Mouse (Mus musculus): ENCODE results near the gene Atxn7l3. TPM values are rescaled to one million over a fixed set of nuclear protein-coding genes. Genes with fewer than 3 reads are reported as not detected.

Gene Atxn7l3
- polyA plus RNA-seq, 1 experiment from 2014 or later, result 25.0 TPM

- Histone ChIP-seq H3K9ac (peak overlapping the region; percentile 100), H3K4me3 (peak overlapping the region; percentile 99), H3K27me3 (no peaks in the 10 kb centered on the region), H3K9me3 (no peaks in the 10 kb centered on the region), H3K4me2 (replicated peaks) (peak overlapping the region; percentile 89), H3K4me1 (peaks cover 21% of the 10 kb centered on the region), H3K27ac (peak overlapping the region; percentile 100), H3K36me3 (peaks cover 20% of the 10 kb centered on the region)
- WGBS, result 1% methylated on average over 58 of the region's 77 CpGs
- peak; percentile 64 for ATAC-seq (ENCODE audit: insufficient number of reproducible peaks, insufficient read depth, low FRiP score, low TSS enrichment)
Measured at GRCm38 (mm10) chr11:102317901-102318575, 21.6 kb upstream of the Atxn7l3 start.

DNA sequence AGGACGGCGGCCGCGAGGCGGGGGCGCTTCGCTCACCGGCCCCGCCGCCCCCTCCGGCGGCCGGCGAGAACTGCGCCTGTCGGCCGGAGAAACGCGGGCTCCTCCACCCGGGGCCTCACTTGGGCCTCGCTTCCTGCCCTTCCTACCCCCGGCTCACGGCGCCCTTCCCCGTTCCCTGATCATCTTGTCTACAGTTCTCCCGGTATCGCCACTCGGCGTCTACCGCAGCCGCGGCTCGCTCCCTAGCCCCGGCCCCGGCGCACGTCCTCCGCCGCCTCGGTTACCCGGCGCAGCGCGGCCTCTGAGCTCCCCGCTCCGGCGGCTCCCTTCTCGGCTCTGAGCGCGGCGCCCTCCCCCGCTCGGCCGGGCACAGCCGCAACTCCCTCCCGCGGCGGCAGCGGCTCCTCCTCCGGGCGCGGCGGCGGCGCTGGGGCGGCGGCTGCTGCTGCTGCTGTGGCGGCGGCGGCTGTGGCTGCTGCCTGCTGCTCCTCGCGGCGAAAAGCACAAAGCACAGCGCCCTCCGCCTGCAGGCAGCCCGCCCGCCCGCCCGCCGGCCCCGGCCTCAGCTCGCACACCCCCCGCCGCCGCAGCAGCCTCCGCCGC lies 21.0 kb upstream of the Atxn7l3 start:
- Histone ChIP-seq H3K9me3 (no peaks in the 10 kb centered on the region), H3K4me1 (peaks cover 21% of the 10 kb centered on the region), H3K36me3 (peaks cover 26% of the 10 kb centered on the region), H3K27ac (peak overlapping the region; percentile 100), H3K4me2 (replicated peaks) (peak overlapping the region; percentile 89), H3K27me3 (no peaks in the 10 kb centered on the region), H3K4me3 (peak overlapping the region; percentile 99), H3K9ac (peak overlapping the region; percentile 100)
- under 1% methylated on average over 68 of the region's 87 CpGs for WGBS
- ATAC-seq (ENCODE audit: insufficient number of reproducible peaks, insufficient read depth, low FRiP score, low TSS enrichment), result no peak

DNA sequence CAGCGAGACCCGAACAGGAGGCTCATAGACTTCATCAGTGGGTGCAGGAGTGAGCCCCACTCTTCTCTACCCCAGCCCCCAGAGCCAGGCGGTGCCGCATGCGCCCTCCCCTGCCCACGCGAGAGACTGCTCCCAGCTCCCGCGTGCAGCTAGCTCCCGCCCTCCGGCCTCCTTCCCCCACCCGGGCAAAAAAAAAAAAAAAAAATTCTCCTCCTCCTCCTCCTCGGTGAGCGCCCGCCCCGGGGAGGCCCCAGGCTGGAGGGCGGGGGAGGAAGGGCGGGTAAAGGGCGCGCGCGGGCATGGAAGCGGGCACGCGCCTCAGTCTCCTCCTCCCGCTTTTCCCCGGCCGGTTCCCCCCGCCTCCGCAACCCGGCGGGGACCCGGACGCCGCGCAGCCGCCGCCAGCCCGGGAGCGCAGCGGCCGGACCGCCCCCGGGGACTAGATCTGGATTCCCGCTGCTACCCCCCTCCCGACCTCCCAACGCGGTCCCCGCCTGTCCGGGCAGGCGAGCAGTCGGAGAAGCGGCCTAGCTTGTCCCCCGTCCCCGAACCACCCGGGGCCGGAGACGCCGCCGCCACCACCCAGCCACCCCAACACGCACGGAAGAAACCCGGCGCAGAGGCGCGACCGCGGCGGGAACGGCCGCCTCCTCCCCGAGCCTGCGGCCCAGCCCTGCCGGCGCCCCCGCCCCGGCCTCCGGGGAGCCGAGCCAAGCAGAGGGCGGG lies 20.3 kb upstream of the Atxn7l3 start:
- no peaks in the 10 kb centered on the region for H3K27me3 ChIP-seq
- H3K4me3 ChIP-seq, result peak overlapping the region; percentile 99
- peaks cover 21% of the 10 kb centered on the region for H3K4me1 ChIP-seq
- WGBS, result under 1% methylated on average over 74 of the region's 80 CpGs
- ATAC-seq (ENCODE audit: insufficient number of reproducible peaks, insufficient read depth, low FRiP score, low TSS enrichment), result peak; percentile 54
- H3K9me3 ChIP-seq, result no peaks in the 10 kb centered on the region
- peaks cover 30% of the 10 kb centered on the region for H3K36me3 ChIP-seq
- peak overlapping the region; percentile 100 for H3K9ac ChIP-seq
- peak overlapping the region; percentile 89 for H3K4me2 ChIP-seq (replicated peaks)
- H3K27ac ChIP-seq, result peak overlapping the region; percentile 100

DNA sequence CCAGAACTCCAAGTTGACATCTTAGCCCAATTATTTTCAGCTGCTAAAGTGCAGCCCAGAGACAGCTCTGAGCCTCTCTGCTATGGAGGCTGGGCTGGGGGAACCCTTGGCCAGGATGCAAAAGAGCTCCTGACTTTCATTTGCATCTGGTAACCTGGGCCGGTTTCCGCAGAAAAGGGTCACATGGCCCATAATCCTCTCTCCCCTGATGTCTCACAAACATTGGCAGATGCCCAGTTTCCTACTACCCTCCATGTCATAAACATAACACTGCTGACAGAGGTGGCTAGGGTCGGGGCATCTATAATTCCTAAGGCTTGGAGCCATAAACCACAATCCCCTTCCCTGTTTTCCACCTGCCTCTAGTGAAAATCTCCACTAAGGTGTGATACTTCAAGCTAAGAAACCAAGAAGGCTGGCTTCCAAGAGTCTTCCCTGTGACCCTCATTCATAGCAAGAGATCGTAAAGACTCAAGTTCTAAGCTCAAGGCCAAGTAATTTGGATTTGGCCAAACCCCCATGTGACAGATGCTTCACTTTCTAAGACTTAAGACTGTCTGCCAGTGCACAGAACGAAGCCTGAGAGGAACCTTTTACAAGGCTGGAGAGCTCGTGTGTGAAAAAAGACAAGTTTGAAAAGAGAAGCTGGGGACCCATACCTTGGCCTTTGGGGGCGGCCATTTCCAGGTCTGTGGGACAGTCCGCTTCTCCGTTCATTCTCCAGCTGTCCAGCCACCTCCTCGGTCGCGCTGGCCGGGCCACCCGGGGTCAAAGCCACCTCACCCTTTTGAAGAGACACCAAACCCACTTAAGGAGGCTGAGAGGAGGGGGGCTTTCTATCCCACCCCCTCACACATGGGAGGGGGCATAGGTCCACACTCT lies 19.5 kb upstream of the Atxn7l3 start:
- Histone ChIP-seq H3K27me3 (no peaks in the 10 kb centered on the region), H3K36me3 (peaks cover 30% of the 10 kb centered on the region), H3K4me3 (peak overlapping the region; percentile 99), H3K4me1 (peaks cover 24% of the 10 kb centered on the region), H3K9me3 (no peaks in the 10 kb centered on the region), H3K9ac (peak overlapping the region; percentile 100), H3K4me2 (replicated peaks) (peak overlapping the region; percentile 89), H3K27ac (peak overlapping the region; percentile 100)
- 13% methylated on average over 14 of the region's 14 CpGs for WGBS
- ATAC-seq (ENCODE audit: insufficient number of reproducible peaks, insufficient read depth, low FRiP score, low TSS enrichment), result no peak

GRCm38 (mm10) chr11:102314321-102314720 lies 17.9 kb upstream of the Atxn7l3 start:
- ATAC-seq (ENCODE audit: insufficient number of reproducible peaks, insufficient read depth, low FRiP score, low TSS enrichment), result no peak
- Histone ChIP-seq H3K36me3 (peaks cover 42% of the 10 kb centered on the region), H3K27me3 (no peaks in the 10 kb centered on the region), H3K9me3 (no peaks in the 10 kb centered on the region), H3K4me2 (replicated peaks) (no peak overlapping the region), H3K4me3 (no peak overlapping the region), H3K27ac (no peak overlapping the region), H3K9ac (no peak overlapping the region), H3K4me1 (peaks cover 32% of the 10 kb centered on the region)
- WGBS, result 88% methylated on average over 12 of the region's 12 CpGs

GRCm38 (mm10) chr11:102312586-102312985 lies 16.2 kb upstream of the Atxn7l3 start:
- 82% methylated on average over 6 of the region's 6 CpGs for WGBS
- ATAC-seq (ENCODE audit: insufficient number of reproducible peaks, insufficient read depth, low FRiP score, low TSS enrichment), result no peak
- Histone ChIP-seq H3K27me3 (no peaks in the 10 kb centered on the region), H3K4me1 (peaks cover 39% of the 10 kb centered on the region), H3K4me3 (no peak overlapping the region), H3K9ac (no peak overlapping the region), H3K27ac (no peak overlapping the region), H3K9me3 (no peaks in the 10 kb centered on the region), H3K4me2 (replicated peaks) (no peak overlapping the region), H3K36me3 (peaks cover 52% of the 10 kb centered on the region)

- no peak overlapping the region for H3K9ac ChIP-seq
- no peak overlapping the region for H3K27ac ChIP-seq
- no peaks in the 10 kb centered on the region for H3K27me3 ChIP-seq
- H3K4me2 ChIP-seq (replicated peaks), result no peak overlapping the region
- 78% methylated on average over 4 of the region's 4 CpGs for WGBS
- H3K9me3 ChIP-seq, result no peaks in the 10 kb centered on the region
- no peak overlapping the region for H3K4me3 ChIP-seq
- peaks cover 59% of the 10 kb centered on the region for H3K36me3 ChIP-seq
- ATAC-seq (ENCODE audit: insufficient number of reproducible peaks, insufficient read depth, low FRiP score, low TSS enrichment), result no peak
- H3K4me1 ChIP-seq, result peaks cover 39% of the 10 kb centered on the region
Measured at GRCm38 (mm10) chr11:102311966-102312365, 15.5 kb upstream of the Atxn7l3 start.

DNA sequence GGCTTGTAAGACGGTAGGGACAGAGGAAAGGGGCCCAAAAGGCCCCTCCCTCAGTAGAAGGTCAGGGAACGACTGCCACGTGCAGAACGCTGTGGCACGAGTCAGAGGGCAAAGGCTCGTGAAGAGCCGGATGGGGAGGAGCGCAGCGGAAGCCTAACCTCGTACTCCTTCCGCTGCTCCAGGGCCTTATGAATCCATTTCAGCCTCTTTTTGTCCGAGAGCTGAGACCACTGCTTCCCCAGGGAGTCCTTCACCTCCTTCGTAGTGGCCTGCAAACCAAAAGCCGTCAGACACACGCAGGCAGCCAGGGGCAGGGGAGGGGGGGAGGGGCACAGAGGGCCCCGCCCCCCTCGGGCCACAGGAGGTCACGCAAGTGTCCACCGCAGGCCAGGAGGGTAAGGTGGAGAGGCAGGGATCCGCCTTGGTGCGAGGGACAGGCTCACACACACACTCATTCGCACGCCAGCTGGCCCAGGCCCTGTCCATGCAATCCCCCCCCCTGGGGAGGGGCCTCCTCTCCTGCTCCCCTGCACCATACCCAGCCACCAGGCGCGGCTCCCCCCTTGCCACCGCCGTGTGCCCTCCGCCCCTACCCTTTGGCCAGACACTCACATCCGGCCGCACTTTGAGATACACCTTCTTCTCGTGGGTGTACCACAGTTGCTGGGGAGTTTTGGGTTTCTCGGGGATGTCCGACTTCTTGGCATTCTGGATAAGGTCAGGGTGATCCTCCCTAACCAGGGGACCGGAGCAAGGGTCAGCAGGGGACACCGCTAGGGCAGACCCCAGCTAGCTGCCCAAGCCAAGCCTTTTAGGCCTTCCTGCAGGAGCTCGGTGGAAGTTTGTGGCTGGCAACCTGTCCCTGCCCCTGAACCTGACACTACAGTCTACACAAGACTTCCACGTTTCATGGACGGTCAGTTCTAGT lies 14.6 kb upstream of the Atxn7l3 start:
- Histone ChIP-seq H3K9me3 (no peaks in the 10 kb centered on the region), H3K9ac (peak overlapping the region; percentile 15; the same call in 1 of the 2 replicates), H3K27me3 (no peaks in the 10 kb centered on the region), H3K4me3 (no peak overlapping the region), H3K4me1 (peaks cover 35% of the 10 kb centered on the region), H3K36me3 (peaks cover 68% of the 10 kb centered on the region), H3K27ac (no peak overlapping the region), H3K4me2 (replicated peaks) (0 out of 2 replicates have a peak overlapping the region, but pooled peaks have one; percentile 10)
- ATAC-seq (ENCODE audit: insufficient number of reproducible peaks, insufficient read depth, low FRiP score, low TSS enrichment), result no peak
- 36% methylated on average over 38 of the region's 38 CpGs for WGBS

- peaks cover 27% of the 10 kb centered on the region for H3K4me1 ChIP-seq
- H3K27me3 ChIP-seq, result no peaks in the 10 kb centered on the region
- peak overlapping the region; percentile 16; the same call in 1 of the 2 replicates for H3K9ac ChIP-seq
- no peak for ATAC-seq (ENCODE audit: insufficient number of reproducible peaks, insufficient read depth, low FRiP score, low TSS enrichment)
- peak overlapping the region; percentile 37; the same call in 1 of the 2 replicates for H3K4me3 ChIP-seq
- no peak overlapping the region for H3K27ac ChIP-seq
- peaks cover 72% of the 10 kb centered on the region for H3K36me3 ChIP-seq
- H3K9me3 ChIP-seq, result no peaks in the 10 kb centered on the region
- 85% methylated on average over 22 of the region's 22 CpGs for WGBS
- peak overlapping the region; percentile 62 for H3K4me2 ChIP-seq (replicated peaks)
Measured at GRCm38 (mm10) chr11:102309821-102310617, 13.6 kb upstream of the Atxn7l3 start.

- Histone ChIP-seq H3K4me2 (replicated peaks) (peak overlapping the region; percentile 62), H3K36me3 (peaks cover 64% of the 10 kb centered on the region), H3K27ac (peak overlapping the region; percentile 73), H3K27me3 (no peaks in the 10 kb centered on the region), H3K9ac (peak overlapping the region; percentile 13; the same call in 1 of the 2 replicates), H3K4me3 (peak overlapping the region; percentile 37), H3K9me3 (no peaks in the 10 kb centered on the region), H3K4me1 (peaks cover 27% of the 10 kb centered on the region)
- ATAC-seq (ENCODE audit: insufficient number of reproducible peaks, insufficient read depth, low FRiP score, low TSS enrichment), result peak; percentile 86
- under 1% methylated on average over 27 of the region's 27 CpGs for WGBS
Measured at GRCm38 (mm10) chr11:102308979-102309378, 12.5 kb upstream of the Atxn7l3 start.
